Mouse (Mus musculus): ENCODE measurements at regions not wholly inside any gene's neighbourhood (a gene's known extent, or its start where the extent isn't known, plus 50 kb on each side); places are given as distances from the start of the nearest gene placed in this dataset.

GRCm38 (mm10) chr16:95929700-95930435, 60.9 kb downstream of the Psmg1 start:
- in situ Hi-C loops (cut with MboI; ENCODE audit: low sequenced_read_pairs): loop anchor here (25.0 kb wide), 1 partner anchor 193 kb away; no protein-coding TSS in a partner anchor

GRCm38 (mm10) chr16:95928290-95929260, 62.2 kb downstream of the Psmg1 start:
- in situ Hi-C loops (cut with MboI; ENCODE audit: low sequenced_read_pairs): loop anchor here (25.0 kb wide), 1 partner anchor 191 kb away; no protein-coding TSS in a partner anchor

GRCm38 (mm10) chr16:95926558-95926957, 64.2 kb downstream of the Psmg1 start:
- in situ Hi-C loops (cut with MboI; ENCODE audit: low sequenced_read_pairs): loop anchor here (25.0 kb wide), 1 partner anchor 189 kb away; no protein-coding TSS in a partner anchor

- in situ Hi-C loops (cut with MboI; ENCODE audit: low sequenced_read_pairs): loop anchor here (25.0 kb wide), 1 partner anchor 187 kb away; no protein-coding TSS in a partner anchor
These were observed 66.0 kb downstream of the Psmg1 start for GRCm38 (mm10) chr16:95924716-95925115.

GRCm38 (mm10) chr16:95923991-95924390, 66.8 kb downstream of the Psmg1 start:
- in situ Hi-C loops (cut with MboI; ENCODE audit: low sequenced_read_pairs): no loop called here

- in situ Hi-C loops (cut with MboI; ENCODE audit: low sequenced_read_pairs): no loop called here
These were observed 68.3 kb downstream of the Psmg1 start for GRCm38 (mm10) chr16:95922369-95922934.

- in situ Hi-C loops (cut with MboI; ENCODE audit: low sequenced_read_pairs): no loop called here
These were observed 69.6 kb downstream of the Psmg1 start for GRCm38 (mm10) chr16:95921169-95921568.

GRCm38 (mm10) chr16:95918651-95919425, 71.9 kb downstream of the Psmg1 start:
- in situ Hi-C loops (cut with MboI; ENCODE audit: low sequenced_read_pairs): no loop called here

GRCm38 (mm10) chr16:95917635-95918407, 72.9 kb downstream of the Psmg1 start:
- in situ Hi-C loops (cut with MboI; ENCODE audit: low sequenced_read_pairs): no loop called here

GRCm38 (mm10) chr16:95913879-95914278, 76.9 kb downstream of the Psmg1 start:
- in situ Hi-C loops (cut with MboI; ENCODE audit: low sequenced_read_pairs): no loop called here

- in situ Hi-C loops (cut with MboI; ENCODE audit: low sequenced_read_pairs): no loop called here
These were observed 86.1 kb downstream of the Psmg1 start for GRCm38 (mm10) chr16:95904531-95905165.

GRCm38 (mm10) chr16:95903383-95903913, 87.3 kb downstream of the Psmg1 start:
- in situ Hi-C loops (cut with MboI; ENCODE audit: low sequenced_read_pairs): no loop called here

GRCm38 (mm10) chr16:95902177-95902576, 88.6 kb downstream of the Psmg1 start:
- in situ Hi-C loops (cut with MboI; ENCODE audit: low sequenced_read_pairs): no loop called here

GRCm38 (mm10) chr16:95901388-95901787, 89.4 kb downstream of the Psmg1 start:
- in situ Hi-C loops (cut with MboI; ENCODE audit: low sequenced_read_pairs): no loop called here

GRCm38 (mm10) chr16:95900181-95900580, 90.6 kb downstream of the Psmg1 start:
- in situ Hi-C loops (cut with MboI; ENCODE audit: low sequenced_read_pairs): no loop called here

- in situ Hi-C loops (cut with MboI; ENCODE audit: low sequenced_read_pairs): no loop called here
These were observed 91.1 kb downstream of the Psmg1 start for GRCm38 (mm10) chr16:95899672-95900071.

GRCm38 (mm10) chr16:95897843-95898242, 92.9 kb downstream of the Psmg1 start:
- in situ Hi-C loops (cut with MboI; ENCODE audit: low sequenced_read_pairs): no loop called here

GRCm38 (mm10) chr16:95896126-95896525, 94.6 kb downstream of the Psmg1 start:
- in situ Hi-C loops (cut with MboI; ENCODE audit: low sequenced_read_pairs): no loop called here

Data from CH12F3 (cell line).